19 mouse cellular contexts compared by ENCODE assay signal in the genomic region with DNA sequence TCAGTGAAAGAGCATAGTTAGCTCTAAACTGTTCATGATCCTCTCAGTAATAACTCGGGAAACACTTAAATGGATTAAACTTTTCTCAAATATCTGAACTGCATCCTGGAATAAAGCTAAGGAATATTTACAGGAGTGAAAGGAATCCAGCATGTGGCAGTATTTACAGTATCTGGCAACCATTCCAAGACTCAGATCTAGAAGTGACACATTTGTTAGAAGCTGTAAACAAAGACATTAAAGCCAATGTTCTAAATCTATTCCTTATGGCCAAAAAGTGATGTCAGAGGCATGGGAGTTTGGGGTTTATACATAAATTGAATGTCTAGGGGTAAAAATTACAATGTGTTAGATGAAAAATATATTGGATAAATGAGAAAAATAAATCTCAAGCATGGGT.
"Had no signal": no experiment of that assay in that cellular context is flagged by ENCODE, and none has a peak within 500 bp of the region (broad histone marks: within the 10 kb centered on the region; RNA-seq: fewer than 3 reads in every experiment).

No protein-coding gene starts in this region.

- H3K9ac ChIP-seq: kidney, embryonic 15.5 days; liver, embryonic 12.5 days; liver, embryonic 15.5 days; midbrain, embryonic 12.5 days; midbrain, embryonic 15.5 days; neural tube, embryonic 12.5 days; neural tube, embryonic 15.5 days had no signal

- H3K27me3 ChIP-seq: kidney, embryonic 15.5 days; liver, embryonic 12.5 days; liver, embryonic 15.5 days; midbrain, embryonic 12.5 days; midbrain, embryonic 15.5 days; neural tube, embryonic 12.5 days; neural tube, embryonic 15.5 days had no signal

- H3K9me3 ChIP-seq: kidney, embryonic 15.5 days; liver, embryonic 12.5 days; liver, embryonic 15.5 days; midbrain, embryonic 12.5 days; midbrain, embryonic 15.5 days; neural tube, embryonic 12.5 days; neural tube, embryonic 15.5 days had no signal

- ATAC-seq: intestine, embryonic 16.5 days; liver, embryonic 12.5 days; midbrain, embryonic 15.5 days had no signal

- H3K27ac ChIP-seq: kidney, embryonic 15.5 days; liver, embryonic 12.5 days; liver, embryonic 15.5 days; macrophage; midbrain, embryonic 12.5 days; midbrain, embryonic 15.5 days; neural tube, embryonic 12.5 days; neural tube, embryonic 15.5 days; stomach, postnatal 0 days had no signal

- H3K36me3 ChIP-seq: kidney, embryonic 15.5 days; liver, embryonic 12.5 days; liver, embryonic 15.5 days; midbrain, embryonic 12.5 days; midbrain, embryonic 15.5 days; neural tube, embryonic 12.5 days; neural tube, embryonic 15.5 days had no signal

- H3K4me2 ChIP-seq: kidney, embryonic 15.5 days; liver, embryonic 12.5 days; liver, embryonic 15.5 days; midbrain, embryonic 12.5 days; midbrain, embryonic 15.5 days; neural tube, embryonic 12.5 days; neural tube, embryonic 15.5 days had no signal

- DNase-seq: kidney, adult 8-10 months; kidney, postnatal 14 days; kidney, postnatal 4 days; liver; lung, adult 18-20 months; right cerebral cortex, adult 18-20 months; right cerebral cortex, postnatal 14 days; right cerebral cortex, postnatal 4 days; thymus, postnatal 25 days had no signal

- H3K4me3 ChIP-seq: kidney, embryonic 15.5 days; liver, embryonic 12.5 days; liver, embryonic 15.5 days; midbrain, embryonic 12.5 days; midbrain, embryonic 15.5 days; neural tube, embryonic 12.5 days; neural tube, embryonic 15.5 days had no signal

- H3K4me1 ChIP-seq: kidney, embryonic 15.5 days; liver, embryonic 12.5 days; liver, embryonic 15.5 days; midbrain, embryonic 12.5 days; midbrain, embryonic 15.5 days; neural tube, embryonic 12.5 days; neural tube, embryonic 15.5 days had no signal
